Mouse (Mus musculus) lung, postnatal 0 days (tissue): ENCODE data around the gene Parp14. TPM values are rescaled to one million over a fixed set of nuclear protein-coding genes. Genes with fewer than 3 reads are reported as not detected.

Experiments used
- ATAC-seq: fragments of 200-750 bp; cut with Nextera tagmentation; 2 replicates; pipeline ENCODE4 v1.8.0; 2017; ENCODE audit warnings: moderate library complexity
- DNase-seq: peaks from one replicate; pipeline ENCODE4 v3.0.0-alpha.2; 2016; ENCODE audit warnings: low spot score
- H3K27ac ChIP-seq: fragments of 300-500 bp; sonication (generic); 2 replicates; pipeline ENCODE4 v1.5.1; 2014; ENCODE audit warnings: antibody characterized with exemption, mild to moderate bottlenecking, low read length, mixed read lengths
- H3K27me3 ChIP-seq: fragments of 300-500 bp; sonication (generic); replicated peaks from 2 replicates; pipeline ENCODE4 v1.6.1; 2014; ENCODE audit warnings: low read length, mixed read lengths; ENCODE audit not compliant: insufficient read depth
- H3K36me3 ChIP-seq: fragments of 300-500 bp; sonication (generic); 2 replicates; pipeline ENCODE4 v1.6.1; 2014; ENCODE audit warnings: low read length, mixed read lengths; ENCODE audit not compliant: insufficient read depth
- H3K4me1 ChIP-seq: fragments of 300-500 bp; sonication (generic); 2 replicates; pipeline ENCODE4 v1.6.1; 2014; ENCODE audit warnings: antibody characterized with exemption, low read depth, low read length, mixed read lengths; ENCODE audit not compliant: insufficient read depth
- H3K4me2 ChIP-seq: fragments of 300-500 bp; sonication (generic); replicated peaks from 2 replicates; pipeline ENCODE4 v1.6.1; 2014; ENCODE audit warnings: low read depth, mild to moderate bottlenecking, low read length, moderate library complexity, mixed read lengths
- H3K4me3 ChIP-seq: fragments of 300-500 bp; sonication (generic); 2 replicates; pipeline ENCODE4 v1.5.1; 2014; ENCODE audit warnings: low read depth, low read length
- H3K9ac ChIP-seq: fragments of 300-500 bp; sonication (generic); replicated peaks from 2 replicates; pipeline ENCODE4 v1.6.1; 2014; ENCODE audit warnings: low read depth, mild to moderate bottlenecking
- H3K9me3 ChIP-seq: fragments of 300-500 bp; sonication (generic); 2 replicates; pipeline ENCODE4 v1.6.1; 2016; ENCODE audit warnings: low read length, mixed read lengths
- CTCF ChIP-seq: IDR thresholded peaks from 2 replicates; pipeline ENCODE4 v1.5.1; 2016; ENCODE audit warnings: antibody characterized with exemption, mild to moderate bottlenecking
- EP300 ChIP-seq: IDR thresholded peaks from 2 replicates; pipeline ENCODE4 v1.6.1; 2016; ENCODE audit warnings: antibody characterized with exemption, mild to moderate bottlenecking, control low read depth
- WGBS: fragments of 180-500 bp; shearing (Covaris S2); extraction: QIAGEN DNeasy Blood & Tissue Kit; methylation state at CpG from one replicate; pipeline ENCODE4 v1.1.7; 2014; 5-methylcytosine and 5-hydroxymethylcytosine counted together
- polyA plus RNA-seq: library from polyadenylated mRNA; unstranded; fragments of >200 nt; fragmentation: Nextera tagmentation; extraction: Ambion mirVana; gene quantifications from 2 replicates; pipeline ENCODE4 v1.2.1, GENCODE M21; 2015

Parp14 gene
- polyA plus RNA-seq, 1 experiment from 2014 or later, result 2.9 TPM

DNA sequence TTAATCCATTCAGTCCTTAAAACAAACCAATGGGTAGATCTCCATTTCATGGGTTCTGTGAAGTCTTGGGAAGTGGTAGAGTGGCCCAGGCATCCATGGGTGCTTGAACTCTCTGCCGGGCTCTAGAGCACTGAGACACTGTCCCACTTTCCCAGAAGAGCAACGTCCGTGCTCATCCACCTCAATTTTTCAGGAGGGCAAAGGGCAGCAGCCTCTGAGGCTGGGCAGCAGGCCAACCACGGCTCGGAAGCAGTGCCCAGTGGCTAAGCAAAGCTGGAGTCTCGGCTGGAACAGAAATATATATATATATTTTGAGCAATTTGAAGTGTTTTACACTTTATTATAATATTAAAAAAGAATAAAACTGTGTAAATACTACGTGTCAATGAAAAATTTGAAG, 35.5 kb upstream of the Parp14 start:
- no peak overlapping the region for H3K27ac ChIP-seq
- no peaks in the 10 kb centered on the region for H3K27me3 ChIP-seq
- H3K36me3 ChIP-seq, result no peaks in the 10 kb centered on the region
- no peak overlapping the region for H3K4me3 ChIP-seq
- no peak overlapping the region for H3K9ac ChIP-seq
- no peaks in the 10 kb centered on the region for H3K4me1 ChIP-seq
- WGBS, result 56% methylated on average over 7 of the region's 7 CpGs
- TF ChIP-seq CTCF (no peak), EP300 (no peak)
- ATAC-seq, result no peak
- no peak for DNase-seq
- no peak overlapping the region for H3K4me2 ChIP-seq
- no peaks in the 10 kb centered on the region for H3K9me3 ChIP-seq

DNA sequence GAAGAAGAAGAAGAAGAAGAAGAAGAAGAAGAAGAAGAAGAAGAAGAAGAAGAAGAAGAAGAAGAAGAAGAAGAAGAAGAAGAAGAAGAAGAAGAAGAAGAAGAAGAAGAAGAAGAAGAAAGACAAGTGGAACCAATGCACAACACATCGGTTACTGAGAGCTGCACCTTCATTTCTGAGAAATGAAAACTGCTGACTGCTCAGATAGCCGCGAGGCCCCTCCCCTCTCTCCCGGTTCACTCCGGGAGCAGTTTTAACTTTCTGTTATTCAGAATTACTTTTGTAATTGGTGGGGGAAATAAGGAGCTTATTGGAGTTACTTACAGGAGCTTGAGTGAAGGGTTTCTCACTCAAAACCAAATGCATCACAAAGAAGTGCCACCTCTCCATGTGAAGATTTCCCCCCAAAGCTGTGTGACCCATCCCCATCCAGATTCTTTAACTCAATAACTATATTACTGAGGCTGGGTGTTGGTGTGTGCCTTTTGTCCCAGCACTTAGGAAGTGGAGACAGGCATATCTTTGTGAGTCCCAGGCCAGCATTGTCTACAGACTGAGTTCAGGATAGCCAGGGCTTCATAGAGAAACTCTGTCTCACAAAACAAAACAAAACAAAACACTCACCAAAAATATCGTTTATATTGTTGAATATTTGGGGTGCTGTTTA, 34.6 kb upstream of the Parp14 start:
- no peak overlapping the region for H3K27ac ChIP-seq
- H3K4me1 ChIP-seq, result no peaks in the 10 kb centered on the region
- no peak overlapping the region for H3K9ac ChIP-seq
- no peak overlapping the region for H3K4me2 ChIP-seq
- DNase-seq, result no peak
- no peaks in the 10 kb centered on the region for H3K27me3 ChIP-seq
- whole genome bisulfite sequencing, result 70% methylated on average over 6 of the region's 6 CpGs
- no peaks in the 10 kb centered on the region for H3K9me3 ChIP-seq
- no peak overlapping the region for H3K4me3 ChIP-seq
- ATAC-seq, result no peak
- no peaks in the 10 kb centered on the region for H3K36me3 ChIP-seq
- TF ChIP-seq EP300 (no peak), CTCF (no peak)

DNA sequence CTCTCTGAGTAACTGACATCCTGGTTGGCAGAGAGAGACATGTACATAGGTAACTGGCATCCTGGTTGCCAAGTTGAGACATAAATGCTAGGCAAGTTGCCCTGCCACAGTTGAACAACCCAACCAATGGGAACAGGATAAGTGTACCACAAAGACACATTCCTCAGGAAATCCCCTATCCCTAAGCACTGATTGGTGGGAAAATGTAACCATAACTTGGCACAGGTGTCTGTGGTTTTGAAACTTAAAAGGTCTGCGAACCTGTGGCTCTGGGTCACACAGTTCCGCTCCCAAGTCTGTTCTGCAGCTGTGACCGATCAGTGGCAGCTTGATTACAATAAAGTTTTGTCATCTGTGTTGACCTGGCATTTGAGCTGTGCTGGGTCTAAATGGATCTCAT, 34.0 kb upstream of the Parp14 start:
- Histone ChIP-seq H3K9me3 (no peaks in the 10 kb centered on the region), H3K36me3 (no peaks in the 10 kb centered on the region), H3K4me2 (no peak overlapping the region), H3K27ac (no peak overlapping the region), H3K4me1 (no peaks in the 10 kb centered on the region), H3K4me3 (no peak overlapping the region), H3K27me3 (no peaks in the 10 kb centered on the region), H3K9ac (no peak overlapping the region)
- TF ChIP-seq CTCF, result no peak
- TF ChIP-seq EP300, result no peak
- DNase-seq, result no peak
- WGBS, result 68% methylated on average over 3 of the region's 3 CpGs
- ATAC-seq, result no peak

DNA sequence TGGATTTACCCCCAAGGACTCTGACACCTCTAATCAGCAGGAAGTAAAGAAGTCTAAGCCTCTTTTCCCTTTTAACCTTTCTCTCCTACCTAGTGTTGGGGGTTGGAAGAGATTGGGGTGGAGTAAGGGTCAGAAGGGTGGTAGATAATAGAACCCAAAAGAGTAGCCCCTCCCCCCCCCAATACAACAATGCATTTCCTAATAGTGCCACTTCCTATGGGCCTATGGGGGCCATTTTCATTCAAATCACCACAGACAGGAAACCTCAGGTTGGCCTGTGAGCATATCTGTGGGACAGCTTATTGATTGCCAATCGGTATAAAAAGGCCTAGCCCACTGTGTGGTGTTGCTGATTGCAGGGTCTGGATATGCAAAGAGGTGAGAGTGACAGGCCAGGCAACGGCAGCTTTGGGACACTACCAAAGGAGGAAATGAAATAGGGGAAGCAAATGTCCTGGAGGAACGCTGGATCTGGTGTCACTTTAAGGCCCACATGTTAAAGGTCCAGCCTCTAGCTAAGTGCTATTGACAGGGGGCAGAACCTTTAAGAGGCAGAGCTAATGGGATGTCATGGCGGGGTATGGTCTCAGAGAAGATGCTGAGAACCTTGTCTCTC, 32.9 kb upstream of the Parp14 start:
- Histone ChIP-seq H3K4me1 (no peaks in the 10 kb centered on the region), H3K9ac (no peak overlapping the region), H3K4me2 (no peak overlapping the region), H3K36me3 (no peaks in the 10 kb centered on the region), H3K27ac (no peak overlapping the region), H3K27me3 (no peaks in the 10 kb centered on the region), H3K9me3 (no peaks in the 10 kb centered on the region), H3K4me3 (no peak overlapping the region)
- TF ChIP-seq CTCF (no peak), EP300 (no peak)
- no peak for ATAC-seq
- WGBS, result 68% methylated on average over 4 of the region's 4 CpGs
- no peak for DNase-seq

DNA sequence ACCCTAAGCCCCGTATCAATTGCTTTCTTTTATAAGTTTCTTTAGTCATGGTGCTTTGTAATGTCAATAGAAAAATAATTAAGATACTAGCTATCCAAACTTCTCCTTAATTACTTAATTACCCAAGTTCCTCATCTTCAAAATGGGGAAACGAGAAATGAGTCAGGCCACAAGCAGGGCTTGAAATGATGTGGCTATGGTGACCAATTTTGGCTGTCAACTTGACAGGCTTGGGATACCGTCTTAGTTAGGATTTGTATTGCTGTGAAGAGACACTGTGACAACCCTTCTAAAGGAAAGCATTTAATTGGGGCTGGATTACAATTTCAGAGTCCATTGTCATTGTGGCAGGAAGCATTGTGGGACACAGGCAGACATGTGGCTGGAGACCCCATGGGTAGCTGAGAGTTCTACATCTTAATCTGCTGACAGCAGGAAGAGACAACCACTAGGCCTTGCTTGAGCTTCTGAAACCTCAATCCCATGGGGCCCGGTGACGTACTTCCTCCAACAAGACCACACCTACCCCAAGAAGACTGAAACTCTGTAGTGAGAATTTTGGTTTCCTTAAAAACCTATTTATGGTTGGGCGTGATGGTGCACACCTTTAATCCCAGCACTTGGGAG, 31.8 kb upstream of the Parp14 start:
- H3K27ac ChIP-seq, result no peak overlapping the region
- H3K4me3 ChIP-seq, result no peak overlapping the region
- ATAC-seq, result no peak
- TF ChIP-seq CTCF (no peak), EP300 (no peak)
- WGBS, result 88% methylated on average over 6 of the region's 6 CpGs
- no peak overlapping the region for H3K4me2 ChIP-seq
- H3K4me1 ChIP-seq, result no peaks in the 10 kb centered on the region
- no peaks in the 10 kb centered on the region for H3K36me3 ChIP-seq
- DNase-seq, result no peak
- H3K27me3 ChIP-seq, result no peaks in the 10 kb centered on the region
- no peaks in the 10 kb centered on the region for H3K9me3 ChIP-seq
- no peak overlapping the region for H3K9ac ChIP-seq

DNA sequence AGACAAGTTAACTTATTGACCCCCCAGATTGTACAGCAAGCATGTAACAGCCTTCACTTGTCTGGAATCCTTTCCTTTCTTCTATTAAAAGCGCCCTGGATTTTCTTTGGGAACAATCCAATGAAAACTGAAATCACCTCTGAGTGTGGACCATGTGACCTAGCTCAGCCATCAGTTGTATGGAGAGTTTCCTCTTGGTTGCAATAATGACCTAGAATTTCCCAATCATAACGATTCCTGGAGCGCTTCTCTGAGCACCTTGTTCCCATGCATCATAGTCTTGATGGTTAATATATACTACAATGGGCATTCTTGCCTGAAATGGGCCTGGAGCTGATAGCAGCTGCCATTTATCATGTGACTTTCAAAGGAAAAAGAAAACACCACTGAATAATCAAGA, 29.2 kb upstream of the Parp14 start:
- Histone ChIP-seq H3K9ac (no peak overlapping the region), H3K27me3 (no peaks in the 10 kb centered on the region), H3K4me3 (no peak overlapping the region), H3K36me3 (no peaks in the 10 kb centered on the region), H3K4me1 (no peaks in the 10 kb centered on the region), H3K9me3 (no peaks in the 10 kb centered on the region), H3K27ac (no peak overlapping the region), H3K4me2 (no peak overlapping the region)
- ATAC-seq, result no peak
- TF ChIP-seq CTCF (no peak), EP300 (no peak)
- DNase-seq, result no peak
- 72% methylated on average over 3 of the region's 3 CpGs for WGBS
